Mouse (Mus musculus) retina, embryonic 14.5 days (tissue): Measurements from ENCODE around the gene Ablim1.

Source experiments
- DNase-seq: peaks from one replicate; pipeline ENCODE4 v3.0.0-alpha.2; 2015; ENCODE audit warnings: low spot score

Gene Ablim1

GRCm38 (mm10) chr19:57222657-57223056 is 92.1 kb downstream of the Ablim1 start:
- no peak for DNase-seq

- no peak for DNase-seq
Observed at GRCm38 (mm10) chr19:57221684-57222235, 93.0 kb downstream of the Ablim1 start.

GRCm38 (mm10) chr19:57219758-57220157 is 95.0 kb downstream of the Ablim1 start:
- no peak for DNase-seq

- no peak for DNase-seq
Observed at GRCm38 (mm10) chr19:57217161-57217560, 97.6 kb downstream of the Ablim1 start.

GRCm38 (mm10) chr19:57215527-57215926 is 99.2 kb downstream of the Ablim1 start:
- no peak for DNase-seq

GRCm38 (mm10) chr19:57212406-57212805 is 102.3 kb downstream of the Ablim1 start:
- no peak for DNase-seq

- DNase-seq = no peak
Observed at GRCm38 (mm10) chr19:57211444-57212111, 103.1 kb downstream of the Ablim1 start.

- DNase-seq = no peak
Observed at GRCm38 (mm10) chr19:57210924-57211323, 103.8 kb downstream of the Ablim1 start.

- DNase-seq = no peak
Observed at GRCm38 (mm10) chr19:57204101-57204500, 110.6 kb downstream of the Ablim1 start.

GRCm38 (mm10) chr19:57202554-57202953 is 112.2 kb downstream of the Ablim1 start:
- DNase-seq = no peak

GRCm38 (mm10) chr19:57201090-57201483 is 113.6 kb downstream of the Ablim1 start:
- no peak for DNase-seq

GRCm38 (mm10) chr19:57200477-57201089 is 114.1 kb downstream of the Ablim1 start:
- DNase-seq = no peak

GRCm38 (mm10) chr19:57199361-57199760 is 115.4 kb downstream of the Ablim1 start:
- no peak for DNase-seq

GRCm38 (mm10) chr19:57198531-57198930 is 116.2 kb downstream of the Ablim1 start:
- no peak for DNase-seq

- peak; percentile 21 for DNase-seq
Observed at GRCm38 (mm10) chr19:57198029-57198428, 116.7 kb downstream of the Ablim1 start.

- DNase-seq = peak; percentile 63
Observed at GRCm38 (mm10) chr19:57197043-57197817, 117.5 kb downstream of the Ablim1 start.

GRCm38 (mm10) chr19:57196616-57197015 is 118.1 kb downstream of the Ablim1 start:
- no peak for DNase-seq

GRCm38 (mm10) chr19:57195169-57195930 is 119.4 kb downstream of the Ablim1 start:
- no peak for DNase-seq

GRCm38 (mm10) chr19:57193958-57194357 is 120.8 kb downstream of the Ablim1 start:
- DNase-seq = peak; percentile 73

GRCm38 (mm10) chr19:57193382-57193781 is 121.3 kb downstream of the Ablim1 start:
- no peak for DNase-seq

GRCm38 (mm10) chr19:57191109-57191508 is 123.6 kb downstream of the Ablim1 start:
- no peak for DNase-seq

- no peak for DNase-seq
Observed at GRCm38 (mm10) chr19:57189427-57189826, 125.3 kb downstream of the Ablim1 start.
